Mouse (Mus musculus): Measurements from ENCODE around the gene Fam76a. TPM values are rescaled to one million over a fixed set of nuclear protein-coding genes. Genes with fewer than 3 reads are reported as not detected.
"Not testable (repeated sequence)": the region's sequence is repeated elsewhere in the genome, so short reads cannot be mapped to it uniquely, and the experiment has no call there.

The Fam76a gene
- polyA plus RNA-seq, 1 experiment: 13.0 TPM

DNA sequence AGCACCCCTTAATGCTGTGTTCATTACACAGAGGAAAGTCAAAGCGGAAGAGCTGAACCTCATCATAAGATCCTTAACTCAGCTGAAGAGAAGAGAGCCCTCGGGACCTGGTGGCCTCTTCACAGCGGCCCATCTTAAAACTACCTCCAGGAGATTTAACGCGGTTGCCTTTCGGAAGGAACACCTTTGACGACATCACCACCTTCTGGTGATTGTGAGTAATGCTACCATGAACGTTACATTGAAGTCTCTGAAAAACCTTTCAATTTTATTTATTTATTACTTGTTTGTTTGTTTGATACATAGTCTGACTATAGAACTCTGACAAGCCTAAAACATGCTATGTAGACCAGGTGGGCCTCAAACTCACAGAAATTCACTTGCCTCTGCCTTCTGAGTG lies 8.4 kb upstream of the Fam76a start:
- TF ChIP-seq USF1 (IDR thresholded peaks at IDR 0.05; ENCODE audit: low read depth) (no peak), POLR2A (IDR thresholded peaks at IDR 0.05; ENCODE audit: insufficient read length, low read depth) (no peak)
- Histone ChIP-seq H3K79me2 (ENCODE audit: control insufficient read depth, insufficient read depth) (no peaks in the 10 kb centered on the region), H3K4me2 (ENCODE audit: low read depth) (no peak overlapping the region), H3K4me3 (no peak overlapping the region), H3K27me3 (ENCODE audit: control insufficient read depth, insufficient read depth, insufficient read length) (peaks cover 16% of the 10 kb centered on the region), H3K36me3 (ENCODE audit: control insufficient read depth, insufficient read depth) (no peaks in the 10 kb centered on the region), H3ac (ENCODE audit: control insufficient read depth, insufficient read length) (no peak overlapping the region)

DNA sequence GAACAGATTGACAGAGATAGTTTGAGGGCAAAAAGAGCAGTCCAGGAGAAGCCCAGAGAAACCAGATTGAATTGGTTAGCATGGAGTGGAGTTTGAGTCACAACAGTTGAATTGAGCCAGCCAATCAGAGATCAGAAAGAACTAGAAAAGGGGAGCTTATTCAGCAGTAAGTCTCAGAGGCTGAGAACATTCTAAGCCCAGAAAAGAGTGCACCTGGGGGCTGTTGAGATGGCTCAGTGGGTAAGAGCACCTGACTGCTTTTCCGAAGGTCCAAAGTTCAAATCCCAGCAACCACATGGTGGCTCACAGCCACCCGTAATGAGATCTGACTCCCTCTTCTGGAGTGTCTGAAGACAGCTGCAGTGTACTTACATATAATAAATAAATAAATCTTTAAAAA lies 4.2 kb upstream of the Fam76a start:
- not testable (repeated sequence) for H3K79me2 ChIP-seq (ENCODE audit: control insufficient read depth, insufficient read depth); H3K4me2 ChIP-seq (ENCODE audit: low read depth); H3K36me3 ChIP-seq (ENCODE audit: control insufficient read depth, insufficient read depth); H3K27me3 ChIP-seq (ENCODE audit: control insufficient read depth, insufficient read depth, insufficient read length); H3K4me3 ChIP-seq; H3ac ChIP-seq (ENCODE audit: control insufficient read depth, insufficient read length)

DNA sequence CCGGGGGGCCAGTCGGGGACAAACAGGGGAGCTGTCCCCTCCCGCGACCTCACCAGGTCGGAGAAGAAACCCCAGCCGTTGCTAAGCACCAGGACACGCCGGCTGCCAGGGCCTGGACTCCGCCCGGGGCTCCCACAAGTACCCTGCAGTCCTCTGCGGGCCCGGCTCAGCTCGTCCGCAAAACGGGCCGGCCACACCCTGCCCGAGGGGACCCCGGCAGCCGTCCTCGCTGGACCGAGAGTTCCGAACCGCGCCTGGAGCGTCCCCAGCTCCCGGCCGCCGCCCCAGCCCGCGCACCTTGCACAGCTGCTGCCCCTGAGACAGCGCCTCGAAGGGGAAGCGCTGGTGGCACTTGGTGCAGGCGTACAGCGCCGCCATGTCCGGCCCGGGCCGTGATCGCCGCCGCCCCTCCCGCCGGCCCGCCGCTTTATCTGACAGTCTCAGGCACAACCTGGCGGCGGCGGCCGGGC lies 262 bp downstream of the Fam76a start:
- H3K79me2 ChIP-seq (ENCODE audit: control insufficient read depth, insufficient read depth): peaks cover 6% of the 10 kb centered on the region

DNA sequence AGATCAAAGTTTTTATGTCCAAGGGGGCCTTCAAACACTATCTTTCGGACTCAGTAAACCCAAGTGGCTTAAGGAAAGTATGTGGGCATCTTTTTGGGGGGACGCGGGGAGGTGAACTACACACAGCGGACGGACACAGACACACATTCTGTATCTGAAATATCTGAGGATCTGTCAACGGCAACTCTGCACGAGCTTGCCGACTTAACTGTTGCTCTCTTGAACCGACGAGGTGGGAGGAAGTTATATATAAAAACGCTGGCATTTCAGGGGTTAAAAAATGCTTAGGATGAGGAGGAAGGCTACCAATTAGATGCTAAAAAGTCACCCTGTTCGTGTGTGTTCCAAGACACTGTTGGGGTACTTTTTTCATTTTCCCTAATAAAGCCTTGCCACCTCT lies 870 bp downstream of the Fam76a start:
- Histone ChIP-seq H3K4me3 (peak overlapping the region; percentile 48), H3K27me3 (ENCODE audit: control insufficient read depth, insufficient read depth, insufficient read length) (no peaks in the 10 kb centered on the region), H3ac (ENCODE audit: control insufficient read depth, insufficient read length) (peak overlapping the region; percentile 47), H3K4me2 (ENCODE audit: low read depth) (peak overlapping the region; percentile 85), H3K79me2 (ENCODE audit: control insufficient read depth, insufficient read depth) (peaks cover 6% of the 10 kb centered on the region), H3K36me3 (ENCODE audit: control insufficient read depth, insufficient read depth) (peaks cover 13% of the 10 kb centered on the region)
- no peak for TF ChIP-seq POLR2AphosphoS2 (IDR thresholded peaks at IDR 0.05; ENCODE audit: insufficient read length, low read depth)
- TF ChIP-seq TCF3 (IDR thresholded peaks at IDR 0.05; ENCODE audit: insufficient read length, low read depth): no peak
- no peak for TF ChIP-seq MYOD1 (IDR thresholded peaks at IDR 0.05; ENCODE audit: control insufficient read depth in 1 of 3, insufficient read length in 2 of 3, low read depth in 2 of 3)
- no peak for TF ChIP-seq SRF (IDR thresholded peaks at IDR 0.05; ENCODE audit: control insufficient read depth, insufficient read length, low read depth)
- no peak for TF ChIP-seq CEBPB (IDR thresholded peaks at IDR 0.05; ENCODE audit: insufficient read depth, poor library complexity, severe bottlenecking)
- no peak for TF ChIP-seq TCF12 (IDR thresholded peaks at IDR 0.05; ENCODE audit: insufficient read depth, poor library complexity, severe bottlenecking)
- TF ChIP-seq REST (IDR thresholded peaks at IDR 0.05; ENCODE audit: insufficient read depth, insufficient read length): no peak
- no peak for TF ChIP-seq MYOG (IDR thresholded peaks at IDR 0.05; ENCODE audit: control insufficient read depth in 1 of 3, insufficient read depth in 1 of 3, insufficient read length in 2 of 3, low read depth in 2 of 3)
- TF ChIP-seq MAX (IDR thresholded peaks at IDR 0.05; ENCODE audit: low read depth): no peak
- TF ChIP-seq POLR2A (IDR thresholded peaks at IDR 0.05; ENCODE audit: insufficient read length, low read depth): no peak
- no peak for TF ChIP-seq USF1 (IDR thresholded peaks at IDR 0.05; ENCODE audit: low read depth)
- TF ChIP-seq E2F4 (IDR thresholded peaks at IDR 0.05; ENCODE audit: insufficient read depth): no peak

More for the DNA sequence above, 262 bp downstream of the Fam76a start:
- peak; percentile 74 for TF ChIP-seq POLR2A (IDR thresholded peaks at IDR 0.05; ENCODE audit: insufficient read length, low read depth)
- TF ChIP-seq POLR2AphosphoS2 (IDR thresholded peaks at IDR 0.05; ENCODE audit: insufficient read length, low read depth): peak; percentile 61
- TF ChIP-seq SRF (IDR thresholded peaks at IDR 0.05; ENCODE audit: control insufficient read depth, insufficient read length, low read depth): no peak
- no peak for TF ChIP-seq USF1 (IDR thresholded peaks at IDR 0.05; ENCODE audit: low read depth)
- TF ChIP-seq MYOG (IDR thresholded peaks at IDR 0.05; ENCODE audit: control insufficient read depth in 1 of 3, insufficient read depth in 1 of 3, insufficient read length in 2 of 3, low read depth in 2 of 3): peak in 1 of 3 experiments; percentile 21
- no peaks in the 10 kb centered on the region for H3K27me3 ChIP-seq (ENCODE audit: control insufficient read depth, insufficient read depth, insufficient read length)
- peaks cover 10% of the 10 kb centered on the region for H3K36me3 ChIP-seq (ENCODE audit: control insufficient read depth, insufficient read depth)
- H3ac ChIP-seq (ENCODE audit: control insufficient read depth, insufficient read length): peak overlapping the region; percentile 47
- H3K4me2 ChIP-seq (ENCODE audit: low read depth): peak overlapping the region; percentile 85
- H3K4me3 ChIP-seq: peak overlapping the region; percentile 48

DNA sequence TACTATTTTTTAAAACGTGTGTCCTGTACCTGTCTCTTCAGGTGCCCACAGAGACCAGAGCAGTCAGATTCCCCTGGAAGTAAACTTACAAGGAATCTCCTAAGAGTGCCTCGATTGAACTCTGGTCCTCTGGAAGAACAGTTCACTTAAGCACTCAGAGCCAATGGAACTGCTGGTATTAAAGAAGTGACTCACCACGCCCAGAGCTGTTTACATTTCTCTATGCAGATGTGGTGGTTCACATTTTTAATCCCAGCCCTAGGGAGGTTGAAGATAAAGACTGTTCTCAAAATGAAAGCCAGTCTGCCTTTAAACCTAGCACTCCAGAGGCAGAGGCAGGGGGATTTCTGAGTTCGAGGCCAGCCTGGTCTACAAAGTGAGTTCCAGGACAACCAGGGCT lies 2.2 kb downstream of the Fam76a start:
- Histone ChIP-seq H3K4me3 (no peak overlapping the region), H3ac (ENCODE audit: control insufficient read depth, insufficient read length) (no peak overlapping the region), H3K36me3 (ENCODE audit: control insufficient read depth, insufficient read depth) (peaks cover 25% of the 10 kb centered on the region), H3K79me2 (ENCODE audit: control insufficient read depth, insufficient read depth) (peaks cover 6% of the 10 kb centered on the region), H3K4me2 (ENCODE audit: low read depth) (no peak overlapping the region), H3K27me3 (ENCODE audit: control insufficient read depth, insufficient read depth, insufficient read length) (no peaks in the 10 kb centered on the region)
- TF ChIP-seq MAX (IDR thresholded peaks at IDR 0.05; ENCODE audit: low read depth) (no peak), POLR2AphosphoS2 (IDR thresholded peaks at IDR 0.05; ENCODE audit: insufficient read length, low read depth) (no peak), POLR2A (IDR thresholded peaks at IDR 0.05; ENCODE audit: insufficient read length, low read depth) (no peak), SRF (IDR thresholded peaks at IDR 0.05; ENCODE audit: control insufficient read depth, insufficient read length, low read depth) (no peak), USF1 (IDR thresholded peaks at IDR 0.05; ENCODE audit: low read depth) (no peak), TCF12 (IDR thresholded peaks at IDR 0.05; ENCODE audit: insufficient read depth, poor library complexity, severe bottlenecking) (no peak), REST (IDR thresholded peaks at IDR 0.05; ENCODE audit: insufficient read depth, insufficient read length) (no peak), TCF3 (IDR thresholded peaks at IDR 0.05; ENCODE audit: insufficient read length, low read depth) (no peak), MYOD1 (IDR thresholded peaks at IDR 0.05; ENCODE audit: control insufficient read depth in 1 of 3, insufficient read length in 2 of 3, low read depth in 2 of 3) (no peak), MYOG (IDR thresholded peaks at IDR 0.05; ENCODE audit: control insufficient read depth in 1 of 3, insufficient read depth in 1 of 3, insufficient read length in 2 of 3, low read depth in 2 of 3) (no peak), E2F4 (IDR thresholded peaks at IDR 0.05; ENCODE audit: insufficient read depth) (no peak), CEBPB (IDR thresholded peaks at IDR 0.05; ENCODE audit: insufficient read depth, poor library complexity, severe bottlenecking) (no peak)

DNA sequence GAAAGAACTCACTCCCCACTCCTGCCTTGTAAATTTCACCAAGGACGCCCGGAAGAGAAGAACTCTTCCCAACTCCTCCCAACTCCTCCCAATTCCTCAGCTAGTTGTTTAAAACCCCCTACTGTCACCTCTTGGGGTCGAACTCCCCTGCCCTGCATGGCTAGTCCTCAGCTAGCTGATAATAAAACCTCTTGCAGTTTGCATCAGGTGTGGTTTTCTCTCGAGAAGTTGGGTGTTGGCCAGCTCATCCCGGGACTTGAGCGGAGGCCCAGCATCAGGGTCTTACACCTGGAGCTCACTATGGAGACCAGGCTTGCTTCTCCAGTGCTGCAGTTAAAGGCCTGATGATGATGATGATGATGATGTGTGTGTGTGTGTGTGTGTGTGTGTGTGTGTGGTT lies 3.9 kb downstream of the Fam76a start:
- not testable (repeated sequence) for H3K4me2 ChIP-seq (ENCODE audit: low read depth); H3ac ChIP-seq (ENCODE audit: control insufficient read depth, insufficient read length); H3K79me2 ChIP-seq (ENCODE audit: control insufficient read depth, insufficient read depth); H3K4me3 ChIP-seq; H3K27me3 ChIP-seq (ENCODE audit: control insufficient read depth, insufficient read depth, insufficient read length)
- peaks cover 38% of the 10 kb centered on the region for H3K36me3 ChIP-seq (ENCODE audit: control insufficient read depth, insufficient read depth)
